Mouse (Mus musculus) layer of hippocampus, postnatal 36 days (tissue): Measurements from ENCODE around the gene Casp8ap2. TPM values are rescaled to one million over a fixed set of nuclear protein-coding genes. Genes with fewer than 3 reads are reported as not detected.

Experiments used
- DNase-seq, 2 experiments: peaks; one replicate each; pipeline ENCODE4 v3.0.0; 2022
- total RNA-seq, 2 experiments: library from RNA; stranded (reverse); gene quantifications; 2 replicates each; pipeline ENCODE4 v1.2.3; 2021

Casp8ap2 gene
- total RNA-seq, 2 experiments from 2014 or later, result 11.8 to 11.9 TPM

GRCm38 (mm10) chr4:32668291-32668690 is 53.0 kb downstream of the Casp8ap2 start:
- no peak for DNase-seq

DNA sequence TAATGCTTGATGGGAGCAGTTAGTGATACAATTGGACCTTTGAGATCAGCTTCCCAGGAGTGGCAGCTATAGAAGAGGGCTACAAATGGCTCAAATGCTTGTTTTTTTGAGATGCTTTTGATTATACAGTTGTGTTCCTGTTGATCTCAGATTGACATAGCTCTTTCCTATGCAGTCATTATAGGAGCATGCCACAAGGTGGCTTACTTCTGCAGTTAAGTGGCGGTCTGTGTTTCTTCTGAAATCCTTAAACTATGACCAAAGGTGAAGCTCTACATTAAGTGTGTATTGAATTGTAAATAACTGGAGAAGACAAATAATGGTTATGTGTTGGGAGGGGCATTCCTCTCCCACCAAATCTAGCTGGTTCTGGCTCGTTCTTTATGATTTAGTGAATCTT is 54.6 kb downstream of the Casp8ap2 start:
- no peak for DNase-seq

GRCm38 (mm10) chr4:32674025-32674424 is 58.8 kb downstream of the Casp8ap2 start:
- DNase-seq, result no peak

DNA sequence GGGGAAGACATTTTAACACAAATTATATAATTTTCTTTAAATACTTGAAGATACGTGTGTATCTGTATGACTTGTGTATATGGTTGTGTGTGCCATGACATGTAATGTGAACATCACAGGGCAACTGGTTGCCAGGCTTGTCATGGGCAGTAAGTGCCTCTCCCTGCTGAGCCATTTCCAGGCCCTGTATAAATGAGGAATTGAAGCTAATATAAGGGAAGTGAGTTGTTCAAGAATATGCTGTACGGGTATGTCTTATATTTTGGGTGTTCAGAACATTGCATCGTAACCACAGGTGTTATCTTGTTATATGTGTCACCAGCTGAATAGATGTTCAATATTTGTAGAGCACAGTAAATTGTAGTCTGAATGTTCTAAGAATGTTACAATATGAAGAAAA is 62.2 kb downstream of the Casp8ap2 start:
- no peak for DNase-seq

GRCm38 (mm10) chr4:32680843-32681242 is 65.6 kb downstream of the Casp8ap2 start:
- no peak for DNase-seq

GRCm38 (mm10) chr4:32682471-32682870 is 67.2 kb downstream of the Casp8ap2 start:
- DNase-seq, result no peak

DNA sequence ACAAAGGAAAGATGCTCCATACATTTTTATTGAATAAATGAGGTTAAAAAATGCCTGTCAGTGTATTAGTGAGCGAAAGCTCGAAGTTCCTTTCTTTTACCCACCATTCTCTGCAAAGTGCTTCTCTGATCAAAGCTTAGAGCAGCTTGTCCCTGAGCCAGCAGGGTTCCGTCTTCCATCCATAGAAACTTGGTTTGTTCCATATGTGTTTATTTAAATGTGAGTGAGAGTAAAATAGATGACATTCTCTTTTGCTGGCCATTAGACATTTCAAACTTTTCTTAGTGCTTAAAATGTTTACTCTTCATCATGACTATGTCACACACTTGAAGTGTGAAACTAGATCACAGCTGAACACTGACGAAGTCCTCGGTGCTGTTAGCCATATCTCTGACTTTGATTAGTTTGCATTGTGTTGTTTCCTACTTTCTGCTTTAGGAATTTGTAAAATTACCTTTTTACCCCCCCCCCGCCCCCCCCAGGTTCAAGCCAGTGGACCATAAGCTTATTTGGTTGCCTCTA is 67.9 kb downstream of the Casp8ap2 start:
- no peak for DNase-seq

Other genes with a start within 250 kb of the Casp8ap2 start
- gene Gja10, start 12.7 kb upstream of the Casp8ap2 start, total RNA-seq, result not detected
- gene Mdn1, start 41.7 kb downstream of the Casp8ap2 start, total RNA-seq, result 10 to 100 TPM; 37.9 to 41.0 TPM
- gene Lyrm2, start 184.8 kb downstream of the Casp8ap2 start, total RNA-seq, result 10 to 100 TPM; 36.2 to 37.0 TPM